Mouse (Mus musculus) heart, postnatal 14 days (tissue): ENCODE measurements around the gene Phactr3. TPM values are rescaled to one million over a fixed set of nuclear protein-coding genes. Genes with fewer than 3 reads are reported as not detected.
"Not testable (repeated sequence)": the region's sequence is repeated elsewhere in the genome, so short reads cannot be mapped to it uniquely, and the experiment has no call there.

Source experiments
- DNase-seq, 2 experiments: peaks; one replicate each; pipeline ENCODE4 v3.0.0; 2021 to 2022
- intact Hi-C: fragments of 180-260 bp; cut with DNase I; formaldehyde crosslinking; loops from one replicate; pipeline ENCODE4 v1.15.1; 2025
- total RNA-seq, 2 experiments: library from RNA; stranded (reverse); gene quantifications; 2 replicates each; pipeline ENCODE4 v1.2.3; 2021

The Phactr3 gene
- total RNA-seq, 2 experiments from 2014 or later = 1.2 to 1.4 TPM

- intact Hi-C loops = no loop called here
- DNase-seq = no peak
Measured at GRCm38 (mm10) chr2:178319766-178320165, 201.0 kb downstream of the Phactr3 start.

- DNase-seq = no peak
- intact Hi-C loops = no loop called here
Measured at GRCm38 (mm10) chr2:178321271-178321670, 202.5 kb downstream of the Phactr3 start.

- no peak for DNase-seq
- intact Hi-C loops = no loop called here
Measured at GRCm38 (mm10) chr2:178324410-178324809, 205.6 kb downstream of the Phactr3 start.

GRCm38 (mm10) chr2:178324818-178325217 is 206.0 kb downstream of the Phactr3 start:
- intact Hi-C loops = no loop called here
- DNase-seq = no peak

- DNase-seq = no peak
- intact Hi-C loops = no loop called here
Measured at GRCm38 (mm10) chr2:178326067-178326466, 207.3 kb downstream of the Phactr3 start.

GRCm38 (mm10) chr2:178326750-178327465 is 208.1 kb downstream of the Phactr3 start:
- intact Hi-C loops = no loop called here
- DNase-seq = no peak

- peak; percentile 36 to 52 for DNase-seq
- intact Hi-C loops = no loop called here
Measured at GRCm38 (mm10) chr2:178327466-178328040, 208.8 kb downstream of the Phactr3 start.

- intact Hi-C loops = no loop called here
Measured at GRCm38 (mm10) chr2:178329551-178329950, 210.8 kb downstream of the Phactr3 start.

GRCm38 (mm10) chr2:178329986-178330385 is 211.2 kb downstream of the Phactr3 start:
- DNase-seq = no peak
- intact Hi-C loops = no loop called here

More at GRCm38 (mm10) chr2:178329551-178329950, 210.8 kb downstream of the Phactr3 start:
- DNase-seq = no peak

- no peak for DNase-seq
- intact Hi-C loops = loop anchor here (2.0 to 5.0 kb wide), 3 partner anchors 51 to 239 kb away; no protein-coding TSS in a partner anchor
Measured at GRCm38 (mm10) chr2:178337878-178338277, 219.1 kb downstream of the Phactr3 start.

- DNase-seq = no peak
- intact Hi-C loops = loop anchor here (2.0 to 5.0 kb wide), 3 partner anchors 52 to 240 kb away; no protein-coding TSS in a partner anchor
Measured at GRCm38 (mm10) chr2:178339044-178339443, 220.3 kb downstream of the Phactr3 start.

GRCm38 (mm10) chr2:178342105-178342504 is 223.3 kb downstream of the Phactr3 start:
- DNase-seq, intact Hi-C loops: not testable (repeated sequence)

- intact Hi-C loops = no loop called here
- no peak for DNase-seq
Measured at GRCm38 (mm10) chr2:178342597-178342996, 223.8 kb downstream of the Phactr3 start.

Other genes with a start within 250 kb of the Phactr3 start
- 10 to 100 TPM; 30.8 to 31.1 TPM for gene Gm14327, start 221.9 kb upstream of the Phactr3 start, total RNA-seq
- 1 to 10 TPM in 1 of 2 experiments, under 1 TPM in 1; 0.44 to 1.1 TPM for gene Zfp972, start 193.4 kb upstream of the Phactr3 start, total RNA-seq
- gene Gm14326, start 161.7 kb upstream of the Phactr3 start, total RNA-seq = 10 to 100 TPM; 31.1 to 43.1 TPM
- 10 to 100 TPM; 61.8 to 69.7 TPM for gene Zfp971, start 95.7 kb upstream of the Phactr3 start, total RNA-seq
- gene Zfp931, start 40.5 kb upstream of the Phactr3 start, total RNA-seq = 10 to 100 TPM; 10.8 to 12.4 TPM